Mouse (Mus musculus) kidney, embryonic 16.5 days (tissue): ENCODE results near the gene Olfr1368. TPM values are rescaled to one million over a fixed set of nuclear protein-coding genes. Genes with fewer than 3 reads are reported as not detected.

Source experiments
- ATAC-seq: fragments of 200-750 bp; cut with Nextera tagmentation; 2 replicates; pipeline ENCODE4 v1.8.0; 2017; ENCODE audit warnings: moderate TSS enrichment; ENCODE audit not compliant: low FRiP score, low TSS enrichment
- H3K27ac ChIP-seq: fragments of 300-500 bp; sonication (generic); 2 replicates; pipeline ENCODE4 v1.5.1; 2014; ENCODE audit warnings: low read length
- H3K27me3 ChIP-seq: fragments of 300-500 bp; sonication (generic); 2 replicates; pipeline ENCODE4 v1.6.1; 2014; ENCODE audit warnings: low read length, control low read depth, mixed read lengths; ENCODE audit not compliant: insufficient read depth
- H3K36me3 ChIP-seq: fragments of 300-500 bp; sonication (generic); 2 replicates; pipeline ENCODE4 v1.6.1; 2014; ENCODE audit warnings: low read length, control low read depth, mixed read lengths; ENCODE audit not compliant: insufficient read depth
- H3K4me1 ChIP-seq: fragments of 300-500 bp; sonication (generic); 2 replicates; pipeline ENCODE4 v1.6.1; 2014; ENCODE audit warnings: low read length, control low read depth, mixed read lengths; ENCODE audit not compliant: insufficient read depth
- H3K4me2 ChIP-seq: fragments of 300-500 bp; sonication (generic); replicated peaks from 2 replicates; pipeline ENCODE4 v1.6.1; 2014; ENCODE audit warnings: low read depth, low read length
- H3K4me3 ChIP-seq: fragments of 300-500 bp; sonication (generic); 2 replicates; pipeline ENCODE4 v1.5.1; 2014; ENCODE audit warnings: mild to moderate bottlenecking, low read length
- H3K9ac ChIP-seq: fragments of 300-500 bp; sonication (generic); replicated peaks from 2 replicates; pipeline ENCODE4 v1.6.1; 2014; ENCODE audit warnings: low read length
- H3K9me3 ChIP-seq: fragments of 300-500 bp; sonication (generic); 2 replicates; pipeline ENCODE4 v1.6.1; 2016; ENCODE audit warnings: low read length, control low read depth
- WGBS: fragments of 180-500 bp; shearing (Covaris S2); extraction: QIAGEN DNeasy Blood & Tissue Kit; methylation state at CpG from one replicate; pipeline ENCODE4 v1.1.7; 2014; 5-methylcytosine and 5-hydroxymethylcytosine counted together
- polyA plus RNA-seq: library from polyadenylated mRNA; unstranded; fragments of >200 nt; fragmentation: Nextera tagmentation; extraction: Ambion mirVana; gene quantifications from 2 replicates; pipeline ENCODE4 v1.2.1, GENCODE M21; 2015

Olfr1368 gene
- not detected in 2 replicates for polyA plus RNA-seq

DNA sequence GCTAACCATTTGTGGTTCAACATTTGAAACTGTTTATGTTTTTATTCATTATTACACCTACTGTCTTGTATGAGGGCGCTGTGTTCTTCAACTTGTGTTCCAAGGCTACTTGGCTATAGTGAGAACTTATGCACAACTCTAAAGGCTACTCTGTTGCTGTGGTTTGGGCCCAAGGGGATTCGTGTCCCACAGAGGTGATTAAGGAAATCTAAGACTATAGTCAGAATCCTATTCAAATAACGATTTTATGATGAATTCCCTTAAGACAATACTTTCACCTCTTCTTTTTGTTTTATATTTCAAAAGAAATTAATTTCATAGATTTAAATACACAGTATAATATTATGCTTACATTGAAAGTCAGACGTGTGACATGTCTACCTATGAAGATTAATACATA, at the start of gene Olfr1368:
Gene Olfr1368 (minus strand): TSS at position 101 of the 400 bp plus-strand sequence.
- Histone ChIP-seq H3K36me3 (no peaks in the 10 kb centered on the region), H3K27me3 (no peaks in the 10 kb centered on the region), H3K9me3 (no peaks in the 10 kb centered on the region), H3K27ac (no peak within 1 kb of the TSS), H3K9ac (no peak within 1 kb of the TSS), H3K4me3 (no peak within 1 kb of the TSS), H3K4me1 (no peaks in the 10 kb centered on the region), H3K4me2 (no peak within 1 kb of the TSS)
- WGBS = 70% methylated on average over 4 of the region's 4 CpGs
- ATAC-seq = no peak

DNA sequence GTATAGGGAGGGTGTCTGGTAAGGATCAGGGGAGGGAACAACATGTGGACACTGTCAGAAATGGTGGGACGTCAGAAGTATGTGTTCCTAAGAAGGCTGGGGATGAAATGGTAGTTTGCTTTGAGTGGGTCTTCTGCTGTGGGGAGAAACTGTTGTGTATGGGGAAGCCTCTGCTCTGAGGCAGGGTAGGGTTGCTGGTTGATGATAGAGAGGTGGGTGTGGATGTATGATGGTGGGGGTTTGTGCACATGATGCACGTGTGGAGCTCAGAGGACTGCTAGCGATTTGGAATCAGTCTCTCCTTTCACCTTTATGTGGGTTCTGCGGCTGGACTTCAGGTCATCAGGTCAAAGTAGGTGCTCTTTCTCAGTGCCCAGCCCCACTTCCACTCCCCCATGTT, 39.9 kb upstream of the Olfr1368 start:
- Histone ChIP-seq H3K4me3 (no peak overlapping the region), H3K27me3 (no peaks in the 10 kb centered on the region), H3K36me3 (peaks cover 77% of the 10 kb centered on the region), H3K27ac (no peak overlapping the region), H3K9me3 (no peaks in the 10 kb centered on the region), H3K4me2 (no peak overlapping the region), H3K4me1 (peaks cover 18% of the 10 kb centered on the region), H3K9ac (no peak overlapping the region)
- WGBS = 75% methylated on average over 4 of the region's 4 CpGs
- no peak for ATAC-seq

DNA sequence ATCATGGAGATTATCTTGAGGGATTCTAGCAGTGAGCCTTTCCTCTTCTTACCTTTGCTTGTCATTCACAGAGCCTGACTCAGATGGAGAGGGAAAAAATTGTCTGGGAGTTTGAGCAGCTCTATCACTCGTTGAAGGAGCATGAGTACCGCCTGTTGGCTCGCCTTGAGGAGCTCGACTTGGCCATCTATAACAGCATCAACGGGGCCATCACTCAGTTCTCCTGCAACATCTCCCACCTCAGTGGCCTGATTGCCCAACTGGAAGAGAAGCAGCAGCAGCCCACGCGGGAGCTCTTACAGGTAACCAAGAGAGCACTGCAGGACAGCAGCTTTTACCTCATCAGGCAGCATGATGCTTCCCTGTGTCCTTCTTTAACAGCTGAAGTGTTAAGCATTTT, 38.0 kb upstream of the Olfr1368 start:
- WGBS = 93% methylated on average over 7 of the region's 7 CpGs
- peaks cover 62% of the 10 kb centered on the region for H3K36me3 ChIP-seq
- ATAC-seq = no peak
- H3K27me3 ChIP-seq = no peaks in the 10 kb centered on the region
- H3K4me2 ChIP-seq = no peak overlapping the region
- no peak overlapping the region for H3K4me3 ChIP-seq
- no peaks in the 10 kb centered on the region for H3K9me3 ChIP-seq
- H3K9ac ChIP-seq = no peak overlapping the region
- H3K27ac ChIP-seq = no peak overlapping the region
- peaks cover 24% of the 10 kb centered on the region for H3K4me1 ChIP-seq

DNA sequence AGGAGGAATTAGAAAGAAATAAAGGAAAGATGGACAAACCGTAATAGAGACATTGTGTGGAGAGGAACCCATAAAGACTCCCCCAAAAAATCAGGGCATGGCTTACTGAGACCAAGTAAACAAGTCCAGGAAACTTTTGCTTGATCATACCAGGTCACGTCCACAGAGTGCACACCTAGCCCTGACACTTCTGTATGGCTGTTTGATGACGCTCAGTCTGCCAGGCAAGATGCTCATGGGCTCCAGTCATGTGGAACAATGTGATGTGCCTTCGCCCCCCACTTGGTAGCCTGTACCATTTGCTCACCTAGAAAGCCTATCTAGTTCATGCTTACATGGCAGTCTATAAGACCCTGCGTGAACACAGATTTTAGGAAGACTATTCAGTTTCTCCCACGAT, 37.4 kb upstream of the Olfr1368 start:
- Histone ChIP-seq H3K27ac (no peak overlapping the region), H3K36me3 (peaks cover 56% of the 10 kb centered on the region), H3K9ac (no peak overlapping the region), H3K9me3 (no peaks in the 10 kb centered on the region), H3K4me3 (no peak overlapping the region), H3K4me1 (peaks cover 26% of the 10 kb centered on the region), H3K27me3 (no peaks in the 10 kb centered on the region), H3K4me2 (no peak overlapping the region)
- no peak for ATAC-seq
- WGBS = 87% methylated on average over 6 of the region's 6 CpGs

DNA sequence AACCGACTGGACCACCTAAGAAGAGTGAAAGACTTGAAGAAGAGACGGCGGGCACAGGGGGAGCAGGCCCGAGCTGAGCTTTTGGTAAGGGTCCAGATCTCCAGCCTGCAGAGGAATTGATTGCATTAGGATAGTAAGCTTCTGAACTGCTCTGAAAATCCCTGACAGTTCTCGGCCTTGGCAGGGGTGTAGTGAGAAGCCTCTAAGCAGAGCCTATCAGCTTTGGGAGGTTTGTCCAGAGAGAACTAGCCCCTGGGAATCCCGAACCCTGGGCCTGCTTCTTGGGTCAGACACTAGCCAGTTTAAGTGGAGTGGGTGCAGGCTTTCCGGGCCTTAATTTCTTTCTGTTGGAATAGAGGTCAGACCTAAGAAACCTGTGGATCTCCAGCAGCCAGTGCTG, 36.3 kb upstream of the Olfr1368 start:
- WGBS = 72% methylated on average over 7 of the region's 7 CpGs
- Histone ChIP-seq H3K4me2 (peak overlapping the region; percentile 72), H3K36me3 (peaks cover 45% of the 10 kb centered on the region)

DNA sequence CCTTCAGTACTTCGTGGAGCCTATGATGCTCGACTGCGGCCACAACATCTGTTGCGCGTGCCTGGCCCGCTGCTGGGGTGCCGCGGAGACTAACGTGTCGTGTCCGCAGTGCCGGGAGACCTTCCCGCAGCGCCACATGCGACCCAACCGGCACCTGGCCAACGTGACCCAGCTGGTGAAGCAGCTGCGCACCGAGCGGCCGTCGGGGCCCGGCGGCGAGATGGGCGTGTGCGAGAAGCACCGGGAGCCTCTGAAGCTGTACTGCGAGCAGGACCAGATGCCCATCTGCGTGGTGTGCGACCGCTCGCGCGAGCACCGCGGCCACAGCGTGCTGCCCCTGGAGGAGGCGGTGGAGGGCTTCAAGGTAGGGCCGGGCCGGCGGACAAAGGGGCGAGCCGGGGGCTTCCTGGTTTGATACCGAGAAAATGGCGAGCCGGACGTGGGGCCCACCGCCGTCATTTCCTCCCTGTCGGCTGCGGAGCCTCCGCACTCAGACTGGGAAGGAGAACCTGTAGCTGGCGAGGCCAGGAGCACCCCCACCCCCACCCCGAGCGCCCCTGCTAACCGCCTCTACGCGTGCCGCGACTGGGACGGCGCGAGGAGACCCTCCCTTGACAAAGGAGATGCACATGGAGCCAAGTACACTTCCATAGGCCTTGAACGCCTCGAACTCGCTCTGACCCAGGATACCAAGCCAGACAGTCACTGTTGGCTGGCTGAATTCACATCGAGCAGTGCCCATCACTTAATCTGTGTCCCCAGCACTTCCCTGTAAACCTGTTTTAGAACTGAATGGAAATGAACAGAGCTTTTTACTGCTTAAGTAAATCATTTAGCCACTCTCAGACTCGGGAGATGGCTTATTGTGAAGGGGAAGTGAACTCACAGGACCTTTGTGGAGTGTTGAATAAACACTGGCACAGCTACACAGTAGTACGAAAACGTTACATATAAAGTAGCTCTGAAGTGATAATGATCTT, 35.2 kb upstream of the Olfr1368 start:
- peak; percentile 60 for ATAC-seq
- H3K4me3 ChIP-seq = peak overlapping the region; percentile 99
- peak overlapping the region; percentile 96 for H3K9ac ChIP-seq
- peak overlapping the region; percentile 98 for H3K27ac ChIP-seq
- no peaks in the 10 kb centered on the region for H3K27me3 ChIP-seq
- H3K9me3 ChIP-seq = no peaks in the 10 kb centered on the region
- peak overlapping the region; percentile 72 for H3K4me2 ChIP-seq
- WGBS = under 1% methylated on average over 70 of the region's 71 CpGs
- H3K4me1 ChIP-seq = peaks cover 26% of the 10 kb centered on the region
- peaks cover 36% of the 10 kb centered on the region for H3K36me3 ChIP-seq

More for the DNA sequence above, 36.3 kb upstream of the Olfr1368 start:
- Histone ChIP-seq H3K27ac (no peak overlapping the region), H3K27me3 (no peaks in the 10 kb centered on the region), H3K4me1 (peaks cover 26% of the 10 kb centered on the region), H3K9ac (peak overlapping the region; percentile 58), H3K4me3 (peak overlapping the region; percentile 99), H3K9me3 (no peaks in the 10 kb centered on the region)
- no peak for ATAC-seq

DNA sequence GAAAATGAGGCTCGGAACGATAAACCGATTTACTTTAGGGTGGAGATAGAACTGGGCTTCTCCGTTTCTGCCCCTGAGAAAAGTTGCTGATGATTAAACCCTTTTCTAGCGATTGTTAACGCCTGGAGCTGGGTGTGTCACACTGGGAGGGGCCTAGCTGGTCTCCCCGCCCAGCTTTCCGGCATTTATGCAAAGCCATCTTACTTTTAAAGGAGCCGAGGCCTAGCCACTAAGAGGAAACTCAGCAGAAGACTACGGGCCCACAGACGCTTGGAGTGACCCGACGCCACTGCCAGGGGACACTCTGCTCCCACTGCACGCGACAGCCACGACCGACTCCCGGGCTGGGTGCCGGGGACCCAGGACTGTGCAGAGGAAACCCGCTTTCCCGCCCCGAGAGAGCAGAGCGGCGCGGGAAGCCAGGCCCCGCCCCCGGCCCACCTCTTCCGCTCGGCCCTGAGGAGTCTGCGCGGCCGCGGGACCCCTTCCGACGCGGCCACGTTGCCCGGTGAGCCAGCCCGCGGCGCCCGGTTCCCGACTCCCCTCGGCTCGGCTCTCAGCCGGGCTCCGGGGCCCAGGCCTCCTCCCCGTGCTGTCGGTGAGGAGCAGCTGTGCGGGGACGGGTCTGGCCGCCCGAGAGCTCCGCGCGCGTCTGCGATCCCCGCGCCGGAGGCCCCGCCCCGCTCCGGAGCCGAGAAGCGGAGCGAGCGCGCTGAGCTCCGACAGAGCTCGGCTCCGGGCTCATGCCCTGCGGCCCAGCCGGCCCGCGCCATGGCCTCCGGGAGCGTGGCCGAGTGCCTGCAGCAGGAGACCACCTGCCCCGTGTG, 34.3 kb upstream of the Olfr1368 start:
- peak overlapping the region; percentile 99 for H3K4me3 ChIP-seq
- H3K4me1 ChIP-seq = peaks cover 26% of the 10 kb centered on the region
- H3K27me3 ChIP-seq = no peaks in the 10 kb centered on the region
- H3K36me3 ChIP-seq = peaks cover 27% of the 10 kb centered on the region
- H3K27ac ChIP-seq = peak overlapping the region; percentile 98
- no peaks in the 10 kb centered on the region for H3K9me3 ChIP-seq
- peak overlapping the region; percentile 96 for H3K9ac ChIP-seq
- under 1% methylated on average over 57 of the region's 80 CpGs for WGBS
- peak; percentile 96 for ATAC-seq
- peak overlapping the region; percentile 85 for H3K4me2 ChIP-seq

DNA sequence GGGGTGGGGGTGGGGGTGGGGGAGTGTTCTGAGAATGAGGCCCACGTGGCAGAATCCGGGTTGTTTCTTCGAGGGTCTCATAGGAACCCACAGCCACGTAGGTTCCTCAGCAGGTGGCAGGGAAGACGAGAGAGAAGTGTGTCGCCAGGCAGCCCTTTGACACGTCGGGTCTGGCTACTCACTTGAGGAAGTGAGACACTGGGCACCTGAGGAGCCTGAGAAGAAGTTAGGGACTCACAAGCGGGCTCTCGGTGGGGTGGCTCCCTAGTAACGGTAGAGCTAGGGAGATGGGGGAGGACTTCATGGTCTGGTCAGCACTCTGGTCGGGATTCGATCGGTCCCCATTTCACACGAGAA, 33.7 kb upstream of the Olfr1368 start, which contains the start of gene Trim27:
Gene Trim27 (plus strand): TSS at position 79 of the 357 bp plus-strand sequence.
- Histone ChIP-seq H3K9me3 (no peaks in the 10 kb centered on the region), H3K9ac (peak within 1 kb of the TSS; percentile 96), H3K4me2 (peak within 1 kb of the TSS; percentile 85), H3K27ac (peak within 1 kb of the TSS; percentile 98), H3K4me1 (peaks cover 26% of the 10 kb centered on the region), H3K4me3 (peak within 1 kb of the TSS; percentile 99), H3K36me3 (peaks cover 24% of the 10 kb centered on the region), H3K27me3 (no peaks in the 10 kb centered on the region)
- WGBS = 0% methylated on average over 15 of the region's 15 CpGs
- peak; percentile 47 for ATAC-seq

DNA sequence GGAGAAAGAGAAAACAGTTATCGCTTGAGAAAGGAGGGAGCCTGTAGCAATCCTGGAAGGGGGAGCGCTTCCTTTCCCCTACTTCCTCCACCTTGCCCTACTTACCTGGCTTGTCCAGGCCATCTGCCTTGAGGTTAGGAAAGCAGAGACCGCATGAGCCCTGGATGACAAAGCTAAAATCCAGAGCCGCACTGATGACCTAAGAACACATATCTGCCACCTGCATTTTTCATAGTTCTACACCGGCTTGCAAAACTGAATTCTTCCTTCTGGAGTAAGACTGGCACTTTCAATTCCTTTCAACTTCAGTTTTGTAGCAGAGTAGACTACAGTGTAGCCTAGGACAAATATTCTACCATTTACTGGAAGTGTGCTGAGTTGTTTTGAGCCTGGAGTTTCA, 32.7 kb upstream of the Olfr1368 start:
- no peak overlapping the region; the same call in 1 of the 2 replicates for H3K4me3 ChIP-seq
- H3K9me3 ChIP-seq = no peaks in the 10 kb centered on the region
- no peak overlapping the region for H3K9ac ChIP-seq
- H3K36me3 ChIP-seq = peaks cover 14% of the 10 kb centered on the region
- WGBS = 90% methylated on average over 5 of the region's 5 CpGs
- peaks cover 27% of the 10 kb centered on the region for H3K4me1 ChIP-seq
- ATAC-seq = no peak
- H3K27ac ChIP-seq = peak overlapping the region; percentile 61; the same call in 1 of the 2 replicates
- H3K27me3 ChIP-seq = no peaks in the 10 kb centered on the region
- peak overlapping the region; percentile 85 for H3K4me2 ChIP-seq
